Mouse (Mus musculus) CH12.LX (cell line): ENCODE results near the gene 1700028P14Rik. TPM values are rescaled to one million over a fixed set of nuclear protein-coding genes. Genes with fewer than 3 reads are reported as not detected.

Experiments used
- DNase-seq: peaks from one replicate; pipeline ENCODE4 v3.0.0-alpha.2; 2013; ENCODE audit errors: extremely low read depth
- H3K27ac ChIP-seq: 2 replicates; pipeline ENCODE4 v1.5.1; 2012; ENCODE audit warnings: low read depth, mild to moderate bottlenecking, control low read depth, moderate library complexity; ENCODE audit not compliant: insufficient read depth
- H3K27me3 ChIP-seq: replicated peaks from 2 replicates; pipeline ENCODE3; 2012; ENCODE audit warnings: inconsistent platforms
- H3K36me3 ChIP-seq, 2 experiments: replicated peaks in 1 of 2; 2 replicates each; pipeline versions ENCODE3 to v1.6.1; 2012; ENCODE audit warnings: inconsistent platforms in 1 of 2, low read length in 1 of 2, mild to moderate bottlenecking in 1 of 2, mixed read lengths in 1 of 2, moderate library complexity in 1 of 2; ENCODE audit not compliant: control insufficient read depth in 1 of 2, insufficient read depth in 1 of 2
- H3K4me1 ChIP-seq, 2 experiments: 2 replicates each; pipeline ENCODE4 v1.6.1; 2012; ENCODE audit warnings: inconsistent platforms in 1 of 2, moderate library complexity in 1 of 2; ENCODE audit not compliant: insufficient read depth in 2 of 2, control insufficient read depth in 1 of 2
- H3K4me2 ChIP-seq: 2 replicates; pipeline ENCODE4 v1.6.1; 2012; ENCODE audit warnings: low read depth, mild to moderate bottlenecking, control low read depth; ENCODE audit not compliant: poor library complexity, insufficient read depth, severe bottlenecking
- H3K4me3 ChIP-seq, 3 experiments: fragments of 150-350 bp in 1 of 3; sonication (generic) in 1 of 3; replicated peaks in 1 of 3; 2 replicates each; pipeline versions ENCODE3 to v1.5.1; 2011 to 2012; ENCODE audit warnings: low read depth in 2 of 3, low read length in 2 of 3, mild to moderate bottlenecking in 2 of 3, moderate library complexity in 2 of 3, control low read depth in 1 of 3, improper control_type of control experiment in 1 of 3, inconsistent platforms in 1 of 3, mixed read lengths in 1 of 3; ENCODE audit not compliant: poor library complexity in 1 of 3
- H3K79me2 ChIP-seq: replicated peaks from 2 replicates; pipeline ENCODE4 v1.6.1; 2012; ENCODE audit warnings: mild to moderate bottlenecking, moderate library complexity; ENCODE audit not compliant: control insufficient read depth, poor library complexity, insufficient read depth, severe bottlenecking; ENCODE audit errors: extremely low read depth
- H3K9ac ChIP-seq: 2 replicates; pipeline ENCODE4 v1.6.1; 2012; ENCODE audit warnings: low read depth, mild to moderate bottlenecking, control low read depth, moderate library complexity; ENCODE audit not compliant: insufficient read depth
- H3K9me3 ChIP-seq: replicated peaks from 2 replicates; pipeline ENCODE3; 2012; ENCODE audit warnings: low read length, inconsistent platforms, mixed read lengths
- BHLHE40 ChIP-seq: IDR thresholded peaks from 2 replicates; pipeline ENCODE4 v1.6.1; 2011; ENCODE audit warnings: mild to moderate bottlenecking, low read depth, low read length, improper control_type of control experiment
- CHD1 ChIP-seq: IDR thresholded peaks from 2 replicates; pipeline ENCODE4 v1.6.1; 2012; ENCODE audit warnings: low read depth, low read length, improper control_type of control experiment, inconsistent platforms
- CHD2 ChIP-seq: IDR thresholded peaks from 2 replicates; pipeline ENCODE4 v1.6.1; 2011; ENCODE audit warnings: low read length, improper control_type of control experiment
- CTCF ChIP-seq, 2 experiments: IDR thresholded peaks in 1 of 2; conservative IDR thresholded peaks in 1 of 2; 2 replicates each; pipeline ENCODE4 v1.5.1; 2011 to 2012; ENCODE audit warnings: low read depth in 2 of 2, low read length in 2 of 2, improper control_type of control experiment in 1 of 2, inconsistent platforms in 1 of 2, mild to moderate bottlenecking in 1 of 2, moderate library complexity in 1 of 2
- ELF1 ChIP-seq: IDR thresholded peaks from 2 replicates; pipeline ENCODE4 v1.6.1; 2014; ENCODE audit warnings: low read depth, mild to moderate bottlenecking, inconsistent platforms, low read length, improper control_type of control experiment
- GABPA ChIP-seq: IDR thresholded peaks from 2 replicates; pipeline ENCODE4 v1.6.1; 2012; ENCODE audit warnings: low read depth, low read length, improper control_type of control experiment, inconsistent platforms; ENCODE audit not compliant: insufficient replicate concordance
- HCFC1 ChIP-seq: IDR thresholded peaks from 2 replicates; pipeline ENCODE4 v1.6.1; 2012; ENCODE audit warnings: low read depth, mild to moderate bottlenecking, inconsistent platforms, low read length, improper control_type of control experiment
- IRF4 ChIP-seq: IDR thresholded peaks from 2 replicates; pipeline ENCODE4 v1.6.1; 2014; ENCODE audit warnings: low read depth, mild to moderate bottlenecking, inconsistent platforms, low read length, improper control_type of control experiment
- JUND ChIP-seq: conservative IDR thresholded peaks from 2 replicates; pipeline ENCODE4 v1.6.1; 2011; ENCODE audit warnings: low read depth, low read length, improper control_type of control experiment
- KAT2A ChIP-seq: IDR thresholded peaks from 2 replicates; pipeline ENCODE4 v1.6.1; 2012; ENCODE audit warnings: low read length, improper control_type of control experiment, inconsistent platforms; ENCODE audit not compliant: insufficient replicate concordance
- MAFK ChIP-seq: IDR thresholded peaks from 2 replicates; pipeline ENCODE4 v1.6.1; 2011; ENCODE audit warnings: low read length, improper control_type of control experiment; ENCODE audit not compliant: insufficient replicate concordance
- MAZ ChIP-seq: IDR thresholded peaks from 2 replicates; pipeline ENCODE4 v1.6.1; 2012; ENCODE audit warnings: low read depth, mild to moderate bottlenecking, inconsistent platforms, low read length, improper control_type of control experiment, moderate library complexity
- MEF2A ChIP-seq: IDR thresholded peaks from 2 replicates; pipeline ENCODE4 v1.6.1; 2014; ENCODE audit warnings: low read depth, mild to moderate bottlenecking, inconsistent platforms, low read length, improper control_type of control experiment, borderline replicate concordance
- MXI1 ChIP-seq: IDR thresholded peaks from 2 replicates; pipeline ENCODE4 v1.6.1; 2011; ENCODE audit warnings: mild to moderate bottlenecking, low read depth, low read length, improper control_type of control experiment
- MYC ChIP-seq: IDR thresholded peaks from 2 replicates; pipeline ENCODE4 v1.6.1; 2011; ENCODE audit warnings: low read depth, mild to moderate bottlenecking, improper control_type of control experiment, low read length
- NRF1 ChIP-seq: IDR thresholded peaks from 2 replicates; pipeline ENCODE4 v1.6.1; 2014; ENCODE audit warnings: low read depth, mild to moderate bottlenecking, inconsistent platforms, low read length, improper control_type of control experiment, moderate library complexity
- PAX5 ChIP-seq: IDR thresholded peaks from 2 replicates; pipeline ENCODE4 v1.6.1; 2012; ENCODE audit warnings: low read length, inconsistent platforms, mixed read lengths
- POLR2A ChIP-seq: IDR thresholded peaks from 2 replicates; pipeline ENCODE4 v1.6.1; 2011; ENCODE audit warnings: low read depth, mild to moderate bottlenecking, improper control_type of control experiment, low read length
- RAD21 ChIP-seq: IDR thresholded peaks from 2 replicates; pipeline ENCODE4 v1.6.1; 2011; ENCODE audit warnings: low read depth, mild to moderate bottlenecking, low read length, improper control_type of control experiment, moderate library complexity
- RCOR1 ChIP-seq: conservative IDR thresholded peaks from 2 replicates; pipeline ENCODE4 v1.6.1; 2012; ENCODE audit warnings: low read depth, mild to moderate bottlenecking, inconsistent platforms, low read length, improper control_type of control experiment
- SMC3 ChIP-seq: IDR thresholded peaks from 2 replicates; pipeline ENCODE4 v1.6.1; 2011; ENCODE audit warnings: low read depth, low read length, improper control_type of control experiment
- TBP ChIP-seq: conservative IDR thresholded peaks from 2 replicates; pipeline ENCODE4 v1.6.1; 2011; ENCODE audit warnings: low read depth, low read length, improper control_type of control experiment
- UBTF ChIP-seq: IDR thresholded peaks from 2 replicates; pipeline ENCODE4 v1.6.1; 2012; ENCODE audit warnings: low read depth, mild to moderate bottlenecking, inconsistent platforms, low read length, improper control_type of control experiment, moderate library complexity
- ZKSCAN1 ChIP-seq: IDR thresholded peaks from 2 replicates; pipeline ENCODE4 v1.6.1; 2012; ENCODE audit warnings: low read depth, inconsistent platforms, low read length, improper control_type of control experiment, borderline replicate concordance
- ZMIZ1 ChIP-seq: IDR thresholded peaks from 2 replicates; pipeline ENCODE4 v1.6.1; 2012; ENCODE audit warnings: low read depth, mild to moderate bottlenecking, inconsistent platforms, low read length, improper control_type of control experiment
- ZNF384 ChIP-seq: IDR thresholded peaks from 2 replicates; pipeline ENCODE4 v1.6.1; 2012; ENCODE audit warnings: low read depth, low read length, improper control_type of control experiment, inconsistent platforms
- dilution Hi-C: fragments of 300-500 bp; cut with MboI; formaldehyde crosslinking; loops from 2 replicates; pipeline ENCODE4 v1.14.3; 2020; ENCODE audit warnings: low sequenced_read_pairs; ENCODE audit not compliant: extremely low pct_unique_long_range_greater_than_20kb, extremely low pct_ligation_motif_present
- in situ Hi-C: fragments of 300-500 bp; cut with MboI; formaldehyde crosslinking; loops from 3 replicates; pipeline ENCODE4 v1.14.3; 2019; ENCODE audit warnings: low sequenced_read_pairs, low pct_ligation_motif_present, low pct_unique_long_range_greater_than_20kb, mixed read lengths
- polyA plus RNA-seq: library from polyadenylated mRNA; unstranded; fragments of >175 nt; gene quantifications from 2 replicates; pipeline ENCODE4 v1.2.1, GENCODE M21; 2012; ENCODE audit warnings: low read depth; ENCODE audit not compliant: insufficient read length
- total RNA-seq, 2 experiments: library from RNA; depleted of rRNA; stranded (reverse); fragments of 300-350 nt in 1 of 2; fragments of >200 nt in 1 of 2; gene quantifications; 2 replicates each; pipeline ENCODE4 v1.2.3; 2012 to 2014

The 1700028P14Rik gene
- total and polyA plus RNA-seq, 3 experiments, result not detected

GRCm38 (mm10) chr19:23658350-23658749, 5.7 kb upstream of the 1700028P14Rik start:
- Histone ChIP-seq H3K27ac (no peak overlapping the region), H3K79me2 (no peaks in the 10 kb centered on the region), H3K4me3 (no peak overlapping the region), H3K4me2 (no peak overlapping the region), H3K27me3 (no peaks in the 10 kb centered on the region), H3K9ac (no peak overlapping the region), H3K36me3 (no peaks in the 10 kb centered on the region), H3K9me3 (peaks cover 2% of the 10 kb centered on the region), H3K4me1 (no peaks in the 10 kb centered on the region)
- TF ChIP-seq RAD21 (no peak), POLR2A (no peak), ZMIZ1 (no peak), ELF1 (no peak), JUND (no peak), KAT2A (no peak), BHLHE40 (no peak), IRF4 (no peak), MAZ (no peak), MAFK (no peak), MEF2A (no peak), GABPA (no peak), HCFC1 (no peak), MXI1 (no peak), ZKSCAN1 (no peak)
- dilution Hi-C loops (no loop called here), in situ Hi-C loops (no loop called here)
- DNase-seq, result no peak

GRCm38 (mm10) chr19:23657261-23657932, 4.8 kb upstream of the 1700028P14Rik start:
- dilution Hi-C loops, result no loop called here

More at GRCm38 (mm10) chr19:23657261-23657932, 4.8 kb upstream of the 1700028P14Rik start:
- in situ Hi-C loops, result no loop called here
- Histone ChIP-seq H3K9ac (no peak overlapping the region), H3K4me2 (no peak overlapping the region), H3K4me3 (no peak overlapping the region), H3K79me2 (no peaks in the 10 kb centered on the region), H3K4me1 (no peaks in the 10 kb centered on the region), H3K9me3 (no peaks in the 10 kb centered on the region), H3K36me3 (no peaks in the 10 kb centered on the region), H3K27ac (no peak overlapping the region), H3K27me3 (no peaks in the 10 kb centered on the region)
- no peak for DNase-seq
- TF ChIP-seq MYC, result no peak
- TF ChIP-seq PAX5, result no peak
- TF ChIP-seq HCFC1, result no peak
- TF ChIP-seq TBP, result no peak
- TF ChIP-seq RCOR1, result no peak
- no peak for TF ChIP-seq CHD1
- TF ChIP-seq MXI1, result no peak
- TF ChIP-seq GABPA, result no peak
- no peak for TF ChIP-seq ZNF384
- TF ChIP-seq NRF1, result no peak
- no peak for TF ChIP-seq UBTF
- TF ChIP-seq IRF4, result no peak
- no peak for TF ChIP-seq MAZ
- no peak for TF ChIP-seq KAT2A
- no peak for TF ChIP-seq SMC3
- no peak for TF ChIP-seq RAD21
- no peak for TF ChIP-seq CTCF (conservative IDR thresholded peaks at IDR 0.05 in 1 of 2, IDR thresholded peaks at IDR 0.05 in 1 of 2; ENCODE audit: low read depth in 2 of 2, low read length in 2 of 2)
- TF ChIP-seq CHD2, result no peak
- TF ChIP-seq BHLHE40, result no peak
